Mouse (Mus musculus): ENCODE data around the gene Ltbr. TPM values are rescaled to one million over a fixed set of nuclear protein-coding genes. Genes with fewer than 3 reads are reported as not detected.

Gene Ltbr
- 10 to 100 TPM; 15.3 to 17.7 TPM for total RNA-seq (2021)
- long read RNA-seq, experiment 1, transcript Ltbr-201 (10 exons, 2,107 nt): major isoform, 16 of 19 reads
- long read RNA-seq, experiment 1, partial matches to known transcripts: 2 of 19 reads
- long read RNA-seq, experiment 1, other reads (novel, unspliced or antisense): 1 of 19 reads
- long read RNA-seq, experiment 2, transcript Ltbr-201 (10 exons, 2,107 nt): major isoform, 5 of 7 reads
- long read RNA-seq, experiment 2, partial matches to known transcripts: 1 of 7 reads
- long read RNA-seq, experiment 2, other reads (novel, unspliced or antisense): 1 of 7 reads

GRCm38 (mm10) chr6:125313546-125314230, at the start of gene Ltbr:
Ltbr (minus strand) TSS chr6:125313885.
- peak; percentile 84 for DNase-seq (ENCODE audit: low spot score)

GRCm38 (mm10) chr6:125363021-125363420, 49.3 kb upstream of the Ltbr start:
- no peak for DNase-seq (ENCODE audit: low spot score)

DNA sequence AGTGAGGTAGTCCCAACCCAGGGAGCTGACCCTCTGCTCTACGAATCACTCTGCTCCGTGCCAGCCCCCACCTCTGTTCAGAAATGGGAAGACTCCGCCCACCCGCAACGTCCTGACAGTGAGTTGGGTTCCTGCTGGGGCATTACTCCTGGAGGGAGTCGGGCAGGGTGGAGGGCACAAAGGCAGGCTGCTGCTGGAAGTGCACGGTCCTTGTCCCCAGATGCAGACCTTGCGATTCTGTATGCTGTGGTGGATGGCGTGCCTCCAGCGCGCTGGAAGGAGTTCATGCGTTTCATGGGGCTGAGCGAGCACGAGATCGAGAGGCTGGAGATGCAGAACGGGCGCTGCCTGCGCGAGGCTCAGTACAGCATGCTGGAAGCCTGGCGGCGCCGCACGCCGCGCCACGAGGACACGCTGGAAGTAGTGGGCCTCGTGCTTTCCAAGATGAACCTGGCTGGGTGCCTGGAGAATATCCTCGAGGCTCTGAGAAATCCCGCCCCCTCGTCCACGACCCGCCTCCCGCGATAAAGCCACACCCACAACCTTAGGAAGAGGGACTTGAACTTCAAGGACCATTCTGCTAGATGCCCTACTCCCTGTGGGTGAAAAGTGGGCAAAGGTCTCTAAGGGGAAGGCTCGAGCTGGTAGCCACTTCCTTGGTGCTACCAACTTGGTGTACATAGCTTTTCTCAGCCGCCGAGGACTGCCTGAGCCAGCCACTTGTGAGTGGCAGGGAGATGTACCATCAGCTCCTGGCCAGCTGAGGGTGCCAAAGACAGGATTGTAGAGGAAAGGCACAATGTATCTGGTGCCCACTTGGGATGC, 48.0 kb upstream of the Ltbr start:
- DNase-seq (ENCODE audit: low spot score): no peak

- DNase-seq (ENCODE audit: low spot score): no peak
Observed at GRCm38 (mm10) chr6:125360846-125361245, 47.2 kb upstream of the Ltbr start.

- DNase-seq (ENCODE audit: low spot score): no peak
Observed at GRCm38 (mm10) chr6:125359999-125360398, 46.3 kb upstream of the Ltbr start.

- no peak for DNase-seq (ENCODE audit: low spot score)
Observed at GRCm38 (mm10) chr6:125357334-125357733, 43.6 kb upstream of the Ltbr start.

DNA sequence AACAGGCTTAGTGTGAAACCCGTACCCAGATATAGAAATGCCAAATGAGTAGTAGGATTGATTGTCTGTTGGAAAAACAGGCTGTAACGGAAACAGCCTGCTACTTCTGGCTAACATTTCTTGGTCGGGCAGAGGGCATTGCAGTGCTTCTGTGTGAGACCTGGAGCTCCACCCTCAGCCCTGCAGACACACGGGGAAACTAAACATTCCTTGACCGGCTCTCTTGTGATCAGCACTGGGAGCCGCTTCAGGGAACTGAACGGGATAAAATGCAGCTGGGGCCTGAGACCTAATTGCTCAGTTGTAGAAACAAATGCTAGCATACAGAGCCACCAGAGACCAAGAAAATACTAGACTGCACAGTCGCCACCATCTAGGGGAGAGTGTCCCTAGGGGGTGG, 42.6 kb upstream of the Ltbr start:
- DNase-seq (ENCODE audit: low spot score): no peak

GRCm38 (mm10) chr6:125355197-125355741, 41.6 kb upstream of the Ltbr start:
- DNase-seq (ENCODE audit: low spot score): no peak

DNA sequence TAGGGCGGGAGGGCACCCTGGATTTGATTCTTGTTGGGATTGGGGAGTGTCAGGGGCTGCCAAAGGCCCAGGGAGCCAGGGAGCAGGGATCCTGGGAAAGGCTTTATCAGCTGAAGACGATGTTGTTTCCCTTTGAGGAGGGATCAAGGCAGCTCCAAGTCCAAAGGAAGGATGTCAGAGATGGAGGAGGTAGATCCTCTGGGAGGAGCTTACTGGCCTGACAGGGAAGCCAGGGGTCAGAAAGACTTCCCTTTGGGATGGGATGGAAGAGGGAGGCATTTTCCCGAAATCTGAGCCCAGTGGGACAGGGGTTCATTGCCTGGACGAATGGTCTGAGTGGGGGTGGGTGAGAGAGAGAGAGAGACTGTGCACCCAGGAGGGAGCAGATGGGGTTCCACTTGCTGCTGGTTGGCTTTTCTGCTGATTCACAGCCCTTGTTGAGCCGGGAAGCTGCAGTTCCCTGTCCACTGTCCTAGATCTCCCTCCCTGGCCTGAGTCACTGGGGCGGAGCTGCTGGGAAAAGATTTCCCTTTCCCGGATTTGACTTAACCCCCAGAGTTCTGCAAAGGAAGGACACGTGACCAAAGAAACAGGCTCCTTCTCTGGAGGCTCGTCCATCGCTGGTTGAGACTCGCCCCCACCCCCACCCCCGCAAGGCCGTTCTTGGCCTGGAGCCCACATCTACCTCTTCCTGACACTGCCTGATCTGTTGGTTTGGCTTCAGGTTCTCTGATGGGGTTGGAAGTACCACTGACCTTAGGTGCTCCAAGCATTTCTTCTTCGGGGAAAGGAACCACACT, 40.9 kb upstream of the Ltbr start:
- DNase-seq (ENCODE audit: low spot score): peak; percentile 78

DNA sequence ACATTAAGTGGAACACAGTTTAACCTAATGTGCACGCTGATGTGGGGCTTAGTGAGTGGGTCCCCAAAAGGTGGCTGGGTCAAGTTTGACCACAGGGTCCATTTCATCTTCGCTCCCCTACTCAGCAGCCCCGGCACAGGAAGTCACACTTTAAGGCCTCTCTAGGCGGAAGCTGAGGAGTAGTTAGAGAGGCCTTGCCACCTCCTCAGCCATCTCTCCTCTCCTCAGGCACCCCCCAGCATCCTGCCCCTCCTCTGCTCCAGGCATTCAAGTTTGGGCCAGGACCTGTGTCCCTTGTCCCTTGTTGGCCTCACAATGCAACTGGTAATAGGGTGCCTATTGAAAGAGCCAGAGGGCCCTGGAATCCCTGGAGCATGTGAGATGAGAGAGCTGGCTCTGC, 40.0 kb upstream of the Ltbr start:
- no peak for DNase-seq (ENCODE audit: low spot score)

DNA sequence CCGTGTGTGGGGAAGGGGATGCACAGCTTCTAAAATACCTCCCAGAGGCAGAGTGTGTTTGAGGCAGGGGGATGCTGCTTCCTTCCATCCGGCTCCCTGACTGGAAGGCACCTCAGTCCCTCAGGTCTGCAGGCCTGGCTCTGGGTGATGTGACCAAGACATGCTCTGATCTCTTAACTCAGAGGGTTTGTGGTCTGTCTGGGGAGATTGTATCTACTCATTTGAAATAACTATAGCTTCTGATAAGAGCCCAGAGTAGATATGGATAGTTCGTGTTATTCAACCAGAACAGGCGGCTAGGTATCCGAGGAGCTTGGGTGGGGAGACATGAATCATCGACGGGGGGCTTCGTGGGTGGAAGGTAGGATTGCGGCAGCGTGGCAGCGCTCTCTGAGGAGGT, 39.5 kb upstream of the Ltbr start:
- DNase-seq (ENCODE audit: low spot score): no peak

DNA sequence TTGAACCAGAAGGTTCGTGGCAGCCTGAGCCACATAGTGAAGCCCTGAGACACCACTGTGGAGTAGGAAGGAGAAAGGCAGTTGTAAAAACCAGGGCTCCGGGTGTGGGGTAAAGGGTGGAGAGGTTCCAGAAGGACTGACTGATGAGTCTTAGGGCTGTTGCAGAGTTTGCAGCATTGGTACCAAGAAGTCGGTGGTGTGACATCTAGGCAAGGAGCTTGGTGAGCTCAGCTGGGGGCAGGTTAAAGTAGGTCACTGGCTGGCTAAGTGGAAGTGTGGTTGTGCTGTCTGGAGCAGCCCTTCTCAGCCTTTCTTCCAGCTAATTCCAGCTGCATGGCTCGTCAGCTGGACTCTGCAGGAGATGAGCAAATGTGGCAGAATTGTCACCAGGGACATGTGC, 39.1 kb upstream of the Ltbr start:
- DNase-seq (ENCODE audit: low spot score): no peak

DNA sequence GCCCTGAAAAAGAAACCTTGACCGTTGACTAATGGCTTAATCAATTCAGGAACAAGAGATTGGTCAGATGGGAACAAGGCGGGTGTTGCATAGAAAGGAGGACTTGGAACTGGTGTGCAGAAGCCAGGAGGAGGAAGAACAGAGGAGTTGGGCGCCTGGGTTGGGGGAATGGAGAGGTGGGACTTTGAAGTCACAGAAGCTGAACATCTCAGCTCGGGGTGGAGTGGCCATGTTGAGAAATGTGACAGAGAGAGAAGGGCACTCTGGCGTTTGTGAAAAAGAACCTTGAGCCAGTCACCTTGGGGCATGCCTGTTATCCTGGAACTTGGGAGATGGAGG, 38.3 kb upstream of the Ltbr start:
- DNase-seq (ENCODE audit: low spot score): no peak

GRCm38 (mm10) chr6:125351368-125352045, 37.8 kb upstream of the Ltbr start:
- peak; percentile 74 for DNase-seq (ENCODE audit: low spot score)

GRCm38 (mm10) chr6:125350995-125351324, 37.3 kb upstream of the Ltbr start:
- no peak for DNase-seq (ENCODE audit: low spot score)

- peak; percentile 66 for DNase-seq (ENCODE audit: low spot score)
Observed at GRCm38 (mm10) chr6:125350231-125350994, 36.7 kb upstream of the Ltbr start.

- peak; percentile 67 for DNase-seq (ENCODE audit: low spot score)
Observed at GRCm38 (mm10) chr6:125349575-125350230, 36.0 kb upstream of the Ltbr start.

- DNase-seq (ENCODE audit: low spot score): no peak
Observed at GRCm38 (mm10) chr6:125348721-125349574, 35.3 kb upstream of the Ltbr start, which contains the start of gene Tnfrsf1a. Tnfrsf1a (plus strand) TSS chr6:125349362.
